Mouse (Mus musculus) forelimb bud, embryonic 11.5 days (tissue): ENCODE results near the gene P2rx3.

Experiments used
- DNase-seq: peaks from one replicate; pipeline ENCODE4 v3.0.0-alpha.2; 2012; ENCODE audit warnings: low read depth, low spot score

P2rx3 gene

DNA sequence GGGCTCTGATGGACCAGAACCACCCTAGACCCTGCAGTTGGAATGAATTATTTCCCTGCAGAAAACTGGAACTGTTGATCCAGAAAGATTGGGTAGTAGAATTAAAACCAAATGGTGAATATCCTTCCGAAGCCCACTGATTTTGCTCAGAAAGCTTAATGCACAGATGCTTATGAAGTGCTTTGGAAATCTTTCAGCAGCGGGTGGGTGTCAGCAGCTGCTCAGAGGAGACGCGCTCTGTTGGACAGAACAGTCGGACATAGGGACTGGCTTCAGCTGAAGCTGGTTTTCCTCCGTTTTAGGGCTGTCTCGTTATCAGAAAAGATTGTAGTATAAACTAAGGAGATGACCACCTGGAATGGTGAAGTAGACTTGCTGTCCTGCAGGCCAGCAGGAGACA is 6.4 kb upstream of the P2rx3 start:
- no peak for DNase-seq

DNA sequence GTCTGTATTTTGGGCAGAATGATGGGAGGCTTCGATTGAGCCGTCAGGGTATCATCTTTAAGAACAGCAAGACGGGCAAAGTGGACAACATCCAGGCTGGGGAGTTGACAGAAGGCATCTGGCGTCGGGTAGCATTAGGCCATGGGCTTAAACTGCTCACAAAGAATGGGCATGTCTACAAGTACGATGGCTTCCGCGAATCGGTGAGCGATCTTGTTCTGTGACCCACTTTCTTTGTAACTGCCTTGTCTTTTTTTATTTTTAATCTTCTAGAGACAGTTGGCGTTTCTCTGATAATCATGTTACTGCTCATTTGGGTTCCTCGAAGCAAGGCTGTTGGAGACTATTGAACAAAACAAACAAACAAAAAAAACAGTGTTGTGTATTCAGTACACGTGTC is 1.1 kb upstream of the P2rx3 start:
- DNase-seq, result no peak

DNA sequence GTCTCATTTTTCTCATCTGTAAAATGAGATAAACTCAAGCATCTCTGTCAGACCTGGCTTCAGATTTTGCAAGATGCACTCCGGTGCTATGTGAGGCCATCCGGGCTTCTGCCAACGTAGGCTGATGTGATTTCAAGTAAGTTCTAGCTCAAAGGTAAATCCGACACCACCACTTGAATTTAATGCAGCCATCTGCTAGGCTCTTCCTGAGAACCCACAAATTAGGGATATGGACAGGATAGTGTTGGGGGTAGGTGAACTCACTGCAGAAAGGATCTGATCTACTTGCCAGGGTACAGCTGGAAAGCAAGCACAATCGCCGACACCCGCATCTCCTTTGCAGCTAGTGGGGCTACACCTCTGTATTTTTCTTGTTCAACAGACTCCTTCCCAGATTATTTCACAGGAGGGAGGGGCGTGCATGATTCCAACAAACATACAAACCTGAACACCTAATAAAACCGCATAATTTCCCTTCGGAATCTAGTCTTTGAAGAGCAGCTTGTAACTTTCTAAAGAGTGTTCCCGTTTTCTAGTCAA is 685 bp downstream of the P2rx3 start:
- DNase-seq, result peak; percentile 27

DNA sequence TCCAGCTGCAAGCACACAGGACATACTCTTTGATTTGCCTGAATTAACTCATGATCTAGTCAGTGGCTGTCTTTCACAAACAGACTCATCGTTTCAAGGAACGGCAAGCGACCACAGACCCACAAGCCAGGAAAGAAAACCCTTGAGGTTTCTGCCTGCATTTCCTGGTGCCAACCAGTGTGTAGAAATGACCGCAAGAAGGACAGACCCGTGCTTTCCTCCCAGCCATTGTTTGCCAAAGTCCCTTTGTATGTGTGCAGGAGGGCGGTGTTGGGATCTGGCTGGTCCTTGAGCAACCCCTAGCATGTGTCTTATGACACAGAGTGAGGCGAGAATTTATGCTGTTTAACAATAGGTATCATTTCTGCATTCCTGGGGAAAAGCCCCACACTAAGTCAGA is 3.1 kb downstream of the P2rx3 start:
- DNase-seq, result no peak

DNA sequence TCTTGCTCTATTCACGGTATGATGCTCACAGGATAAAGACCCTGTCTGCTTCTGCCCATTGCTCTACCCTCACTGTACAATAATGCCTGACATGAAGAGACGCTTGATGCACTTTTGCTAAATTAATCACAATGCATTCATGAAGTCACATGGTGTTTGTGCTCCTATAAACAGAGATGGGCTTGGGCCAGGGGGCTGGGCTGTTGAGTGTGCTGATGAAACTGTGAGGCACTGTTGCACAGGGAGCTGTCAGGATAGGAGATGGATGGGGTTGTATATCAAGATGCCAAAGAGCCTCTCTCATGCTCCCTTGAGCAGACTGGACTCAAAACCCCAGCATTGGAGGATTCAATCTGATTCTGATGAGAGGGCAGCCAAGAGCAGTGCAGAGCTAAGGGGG is 4.1 kb downstream of the P2rx3 start:
- no peak for DNase-seq

DNA sequence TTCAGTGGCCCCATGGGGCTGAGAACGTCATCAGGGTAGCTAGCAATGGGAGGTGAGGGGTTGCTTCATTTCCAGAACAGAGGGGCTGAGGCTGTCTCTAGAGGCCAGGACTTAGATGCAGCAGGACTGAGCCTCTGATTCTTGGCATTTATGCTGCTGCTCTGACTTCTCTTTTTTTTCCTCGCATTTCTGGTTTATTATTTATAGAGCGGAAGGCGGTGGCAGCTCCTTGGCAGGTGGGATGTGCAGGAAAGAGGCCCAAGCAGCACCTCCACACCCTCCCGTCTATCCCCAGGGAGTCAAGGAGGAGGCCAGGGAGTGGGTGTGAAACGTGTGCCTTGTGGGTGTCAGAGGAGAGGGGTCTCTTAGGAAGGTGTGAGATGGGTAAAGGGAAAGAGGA is 6.3 kb downstream of the P2rx3 start:
- DNase-seq, result no peak

DNA sequence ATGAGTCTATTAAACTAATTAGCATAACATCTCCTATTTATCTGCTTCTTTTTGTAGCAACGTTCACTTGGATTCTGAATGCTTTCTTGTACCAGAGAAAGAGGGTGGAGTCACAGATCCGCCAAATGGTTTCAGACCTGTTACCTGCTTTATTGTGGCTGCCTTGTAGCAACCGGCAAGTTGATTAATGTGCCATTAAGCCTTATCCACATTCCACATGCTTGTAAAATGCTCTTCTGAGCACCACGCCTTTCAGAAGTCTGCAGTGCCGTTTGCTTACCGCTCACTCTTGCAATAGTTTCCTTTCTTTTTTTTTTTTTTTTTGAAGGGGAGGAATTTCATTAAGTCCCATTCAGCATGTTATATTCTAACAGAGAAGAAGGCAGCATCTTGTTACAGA is 7.4 kb downstream of the P2rx3 start:
- DNase-seq, result no peak

DNA sequence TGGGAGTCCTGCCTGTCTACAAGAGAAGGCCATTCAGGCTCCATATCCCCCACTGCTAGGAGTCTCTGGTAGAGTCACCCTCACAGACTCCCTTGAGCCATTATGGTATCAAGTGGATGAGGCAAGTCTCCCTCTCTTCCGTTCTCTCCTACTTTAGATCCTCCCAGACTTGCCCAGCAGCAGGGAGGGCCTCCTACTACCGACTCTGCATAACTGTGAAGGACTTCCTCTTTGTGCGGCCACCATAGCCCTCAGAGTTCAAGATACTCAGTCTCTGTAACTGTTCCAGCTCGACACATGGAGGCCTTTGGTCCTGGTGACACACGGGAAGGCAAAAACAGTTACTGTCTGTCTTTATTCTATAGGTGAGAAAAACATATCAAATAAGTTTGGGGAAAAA is 10.0 kb downstream of the P2rx3 start:
- no peak for DNase-seq

DNA sequence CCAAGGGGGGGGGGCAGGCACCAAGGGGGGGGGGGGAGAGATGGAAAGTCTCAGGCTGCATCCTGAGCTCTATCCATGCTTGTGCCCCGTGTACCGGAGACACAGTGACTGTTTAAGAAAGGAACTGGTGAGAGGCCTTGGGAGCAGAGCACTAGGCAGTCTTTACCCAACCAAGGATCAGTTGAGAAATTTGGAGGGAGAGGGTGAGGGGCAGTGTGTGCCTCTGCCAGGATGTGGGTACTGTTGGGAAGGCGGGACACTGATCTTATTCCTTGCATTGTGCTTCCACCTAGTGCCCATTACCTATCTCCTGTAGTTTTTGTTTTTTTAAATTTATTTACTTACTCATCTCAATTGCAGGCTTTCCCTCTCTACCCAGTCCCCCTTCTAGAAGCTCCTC is 11.1 kb downstream of the P2rx3 start:
- no peak for DNase-seq

DNA sequence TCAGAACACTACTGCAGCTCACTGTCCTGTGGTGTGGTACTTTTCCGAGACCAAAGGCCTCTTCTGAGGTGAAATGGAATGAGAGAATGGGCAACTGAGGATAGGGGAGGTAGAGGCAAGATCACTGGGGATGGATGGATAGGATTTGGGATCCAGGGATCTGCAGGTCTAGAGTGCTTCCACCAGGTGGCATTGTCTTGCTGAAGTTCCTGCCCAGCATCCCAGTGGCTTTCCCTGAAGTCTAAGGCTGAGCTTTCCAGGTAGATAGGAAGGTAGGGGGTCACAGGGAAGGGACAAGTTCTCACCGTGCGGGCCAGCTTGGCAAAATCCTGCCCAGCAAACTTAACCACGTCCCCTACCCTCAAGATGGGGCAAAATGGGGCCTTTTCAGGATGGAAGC is 15.2 kb downstream of the P2rx3 start:
- peak; percentile 28 for DNase-seq

DNA sequence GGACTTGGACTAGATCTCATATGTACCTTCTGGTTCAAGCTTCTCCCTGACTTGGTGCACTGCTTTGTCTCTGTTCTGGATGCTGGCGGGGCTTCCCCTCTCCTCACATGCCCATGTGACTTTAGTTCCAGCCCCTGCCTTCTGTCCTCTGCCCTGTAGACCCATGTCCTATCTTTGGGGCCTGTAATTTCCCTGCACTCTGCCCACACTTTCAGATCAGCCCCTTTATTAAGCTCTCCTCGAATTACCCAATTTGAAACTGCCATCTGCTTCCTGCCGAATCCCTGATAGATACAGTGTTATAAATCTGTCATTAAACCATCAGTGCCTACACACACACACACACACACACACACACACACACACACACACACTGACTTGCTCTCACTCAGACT is 22.7 kb downstream of the P2rx3 start:
- DNase-seq, result no peak

DNA sequence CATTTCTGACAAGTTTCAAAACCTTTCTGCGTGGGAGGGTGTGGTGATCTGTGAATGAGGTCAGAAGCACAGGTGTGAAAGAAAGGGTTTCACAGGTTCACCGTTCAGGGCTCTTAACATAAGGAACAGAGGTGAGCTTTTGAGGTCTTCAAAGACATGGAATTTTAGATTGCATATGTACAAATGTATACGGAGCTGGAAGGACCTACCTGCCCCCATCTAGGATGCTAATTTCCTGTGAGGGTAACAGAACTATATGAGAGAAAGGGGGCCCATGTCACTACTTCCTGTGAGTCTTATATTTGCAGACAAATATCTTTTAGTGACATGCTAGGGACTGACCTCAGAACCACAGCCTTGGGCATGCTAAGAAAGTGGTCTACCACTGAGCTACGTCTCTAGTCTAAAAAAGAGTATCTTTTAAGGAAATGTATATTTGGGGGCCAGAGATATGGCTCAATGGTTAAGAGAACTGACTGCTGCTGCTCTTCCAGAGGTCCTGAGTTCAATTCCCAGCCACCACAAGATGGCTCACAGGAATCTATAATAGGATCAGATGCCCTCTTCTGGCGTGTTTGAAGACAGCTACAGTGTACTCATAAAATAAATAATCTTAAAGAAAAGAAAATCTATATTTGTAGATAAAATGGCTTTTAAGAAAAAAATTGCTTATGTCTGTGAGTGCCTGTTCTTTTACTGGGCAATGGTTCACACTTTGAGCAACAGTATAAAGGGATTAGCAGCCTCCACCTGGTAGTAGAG is 23.3 kb downstream of the P2rx3 start:
- DNase-seq, result no peak

DNA sequence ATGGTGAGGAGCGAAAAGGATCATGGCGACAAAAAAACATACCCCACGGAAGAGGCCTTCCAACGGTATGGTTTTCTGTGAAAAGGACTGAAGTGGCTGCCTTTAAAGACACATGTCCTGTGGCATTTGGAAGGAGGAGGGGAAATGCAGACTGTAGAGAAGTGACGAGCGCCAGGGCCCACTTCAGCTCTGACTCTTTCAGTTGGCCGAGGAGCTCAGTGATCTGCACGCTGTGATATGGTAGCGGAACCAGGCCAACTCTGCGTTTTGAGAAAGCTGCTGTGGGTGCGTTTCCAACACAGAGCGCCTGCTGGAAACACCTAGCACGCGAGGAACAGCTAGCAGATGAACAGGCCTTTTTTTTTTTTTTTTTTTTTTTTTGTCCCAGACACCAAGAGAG is 24.6 kb downstream of the P2rx3 start:
- DNase-seq, result no peak

DNA sequence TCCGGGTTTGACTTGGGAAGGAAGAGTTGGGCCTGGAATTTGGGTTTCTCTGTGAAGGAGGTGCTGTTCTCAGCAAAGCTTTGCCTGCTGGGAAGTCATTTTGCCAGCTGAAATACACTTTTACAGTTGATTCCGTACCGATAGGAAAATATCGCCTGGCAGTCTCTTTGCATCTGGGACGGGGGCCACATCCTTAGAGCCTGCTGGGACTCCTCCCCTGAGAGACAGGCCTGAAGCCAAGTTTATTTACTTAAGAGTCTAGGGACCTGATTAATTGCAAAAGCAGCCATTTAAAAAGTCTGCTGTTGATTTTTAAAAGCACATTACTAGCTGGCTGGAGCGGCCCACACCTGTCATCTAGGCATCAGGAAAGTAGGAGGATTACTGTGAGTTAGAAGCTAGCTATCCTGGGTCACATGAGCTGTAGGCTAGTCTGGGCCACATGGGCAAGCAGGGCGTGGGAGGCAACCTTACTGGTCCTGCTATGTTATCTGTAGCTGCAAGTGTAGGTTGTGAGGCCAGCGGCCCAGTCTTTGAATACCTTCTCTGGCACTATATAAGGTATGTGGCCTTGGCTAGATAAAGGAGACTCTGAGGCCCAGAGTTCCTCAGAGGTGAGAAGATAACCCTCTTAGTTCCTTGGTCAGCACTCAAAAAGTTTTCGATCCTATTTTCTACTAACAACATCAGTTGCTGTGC is 25.2 kb downstream of the P2rx3 start:
- no peak for DNase-seq

DNA sequence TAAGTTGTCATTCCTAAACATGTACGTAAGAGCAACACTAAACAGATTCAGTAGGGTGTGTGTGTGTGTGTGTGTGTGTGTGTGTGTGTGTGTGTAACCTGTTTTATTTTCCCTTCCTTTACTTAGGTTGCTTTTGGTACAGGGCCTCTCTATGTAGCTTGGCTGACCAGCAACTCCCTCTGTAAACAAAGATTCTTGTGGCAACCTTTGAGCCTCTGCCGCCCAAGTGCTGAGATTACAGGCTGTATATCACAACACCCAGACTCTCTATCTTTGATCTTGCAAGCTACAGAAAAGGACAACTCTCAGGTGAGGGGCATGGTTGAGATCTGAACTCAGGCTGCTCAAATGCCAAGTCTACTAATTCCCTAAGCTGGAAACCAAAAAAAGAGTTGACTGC is 28.1 kb downstream of the P2rx3 start:
- no peak for DNase-seq

DNA sequence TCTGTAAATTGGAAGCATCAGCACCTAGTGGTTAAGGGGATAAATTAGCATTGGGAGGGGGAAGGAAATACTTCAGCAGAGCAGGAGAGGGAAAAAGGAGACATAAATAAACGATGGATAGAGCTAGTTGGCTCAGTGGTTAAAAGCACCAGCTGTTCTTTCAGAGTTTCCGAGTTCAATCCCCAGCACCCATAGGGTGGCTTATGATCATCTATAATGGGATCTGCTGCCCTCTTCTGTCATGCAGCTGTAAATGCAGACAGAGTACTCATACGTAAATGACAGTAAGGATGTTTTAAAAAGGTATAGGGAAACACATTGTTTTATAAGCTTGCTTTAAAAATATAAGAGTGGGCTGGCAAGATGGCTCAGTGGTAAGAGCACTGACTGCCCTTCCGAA is 29.5 kb downstream of the P2rx3 start:
- DNase-seq, result peak; percentile 18

DNA sequence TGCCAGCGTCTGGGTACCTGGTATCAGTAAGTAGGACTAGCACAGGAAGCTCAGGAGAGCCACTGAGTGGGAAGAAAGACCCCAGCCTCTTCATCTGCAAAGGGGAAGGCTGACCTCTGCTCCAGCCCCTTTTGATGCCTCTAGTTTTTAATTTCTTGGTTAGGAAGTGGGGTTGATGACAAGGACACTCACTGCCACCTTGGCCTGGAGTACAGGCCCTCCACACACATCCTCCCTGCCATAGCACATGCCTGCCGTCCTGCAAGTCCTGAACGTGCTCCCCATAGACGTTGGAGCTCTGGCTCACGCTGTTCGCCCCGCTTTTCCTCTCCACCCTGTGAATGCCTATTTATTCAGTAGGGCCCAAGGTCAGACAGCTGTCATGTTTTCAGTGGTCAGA is 30.7 kb downstream of the P2rx3 start:
- DNase-seq, result no peak

DNA sequence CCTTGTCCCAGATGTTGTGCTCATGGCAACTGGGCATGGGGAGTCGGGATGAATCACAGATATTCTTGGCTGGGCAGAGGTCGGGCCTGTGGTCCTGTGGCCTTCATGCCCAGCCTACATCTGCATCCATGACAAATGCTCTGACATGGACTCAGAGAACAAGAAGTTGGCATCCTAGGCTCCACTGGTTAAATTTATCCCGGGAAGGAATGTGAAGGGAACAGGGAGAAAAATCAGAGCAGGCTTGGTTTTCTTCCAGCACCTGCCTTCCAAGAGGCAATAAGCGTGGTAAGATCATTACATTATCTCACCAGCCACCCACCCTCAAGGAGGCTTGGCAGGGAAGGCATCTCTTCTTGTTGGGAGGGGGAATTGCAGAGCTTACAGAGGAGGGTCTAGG is 32.9 kb downstream of the P2rx3 start:
- DNase-seq, result no peak

DNA sequence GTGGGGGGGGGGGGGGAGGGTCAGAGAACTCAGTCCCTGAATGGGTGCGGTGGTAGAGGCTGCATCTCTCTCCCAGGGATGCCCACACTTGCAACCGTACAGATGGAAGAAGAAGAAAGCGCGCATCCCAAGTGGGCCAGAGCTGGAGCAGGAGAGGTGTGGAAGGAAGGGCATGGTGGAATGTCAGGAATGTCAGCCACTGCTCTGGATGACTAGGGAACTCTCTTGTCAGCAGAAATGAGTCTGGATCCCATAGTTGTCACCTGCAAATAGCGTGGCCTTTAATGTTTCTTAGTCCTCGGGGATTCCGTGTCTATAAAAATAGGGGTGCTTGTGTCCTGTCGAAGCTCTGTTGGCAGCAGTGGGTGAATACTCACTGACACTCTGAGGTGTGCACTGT is 34.7 kb downstream of the P2rx3 start:
- no peak for DNase-seq

DNA sequence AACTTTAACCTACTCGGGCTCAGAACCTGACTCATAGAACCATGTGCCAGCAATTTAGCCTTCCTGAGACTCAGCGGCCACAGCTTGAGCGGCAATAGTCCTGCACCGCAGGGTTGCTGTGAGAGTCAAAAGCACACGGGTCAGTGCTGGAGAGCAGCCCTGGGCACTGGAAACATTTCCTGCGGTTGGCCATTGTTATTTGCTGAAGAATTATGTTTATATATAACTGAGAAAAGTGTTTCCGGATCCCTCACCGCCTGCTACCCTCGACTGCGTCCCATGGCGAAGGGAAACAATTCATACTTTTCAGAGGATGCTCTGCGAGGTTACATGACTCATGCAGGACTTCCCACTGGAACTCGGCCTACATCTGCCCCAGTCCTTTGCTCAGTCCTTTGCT is 35.8 kb downstream of the P2rx3 start:
- DNase-seq, result no peak

DNA sequence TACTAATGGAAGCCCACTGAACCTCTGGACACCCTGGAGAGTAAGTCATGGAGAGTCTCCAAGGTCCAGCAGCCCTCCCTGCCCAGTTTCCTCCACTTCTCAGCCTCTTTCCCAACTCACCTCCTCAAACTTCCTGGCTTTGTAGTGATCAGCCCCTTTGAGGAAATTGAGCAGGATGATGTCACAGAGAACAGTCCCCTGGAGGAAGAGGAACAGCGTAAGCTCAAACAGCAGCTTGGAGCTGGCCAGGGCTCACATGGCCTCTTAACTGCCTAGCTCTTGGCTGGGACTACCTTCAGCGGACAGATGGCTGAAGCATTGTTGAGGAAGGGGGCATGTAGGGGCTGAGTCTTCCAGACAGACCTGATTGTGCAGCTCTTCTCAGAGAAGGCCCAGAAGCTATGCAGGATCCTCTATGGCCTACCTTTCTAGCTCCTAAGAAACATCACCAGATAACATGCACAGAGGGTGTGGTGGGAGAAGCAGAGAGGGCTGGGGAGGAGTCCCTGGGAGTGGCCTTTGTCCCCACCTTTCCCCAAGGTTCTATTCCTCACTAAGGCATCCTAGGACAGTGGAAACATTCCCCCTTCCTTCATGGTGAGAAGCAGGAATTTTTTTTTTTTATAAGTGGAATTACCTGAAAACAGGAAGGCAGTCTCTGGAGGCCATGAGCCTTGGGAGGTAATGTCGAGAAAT is 37.6 kb downstream of the P2rx3 start:
- no peak for DNase-seq

DNA sequence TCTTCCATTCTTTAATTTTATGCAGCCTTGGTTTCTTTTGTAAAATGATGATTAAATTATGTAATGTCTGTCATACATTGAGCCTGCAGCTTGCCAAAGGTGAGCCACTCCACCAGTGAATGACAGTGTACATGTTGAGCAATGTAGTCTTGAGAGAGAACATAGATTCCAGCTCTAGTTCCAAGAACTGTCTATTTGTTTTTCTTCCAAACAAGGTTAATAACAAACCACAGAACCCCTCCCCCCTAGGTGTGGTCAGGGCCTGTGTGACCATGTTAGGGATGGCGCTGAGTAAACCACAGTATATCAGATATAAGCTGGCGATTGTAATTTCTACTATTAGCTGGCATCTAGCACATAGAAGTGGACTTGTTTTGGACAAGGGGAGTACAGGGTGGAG is 40.9 kb downstream of the P2rx3 start:
- DNase-seq, result no peak

DNA sequence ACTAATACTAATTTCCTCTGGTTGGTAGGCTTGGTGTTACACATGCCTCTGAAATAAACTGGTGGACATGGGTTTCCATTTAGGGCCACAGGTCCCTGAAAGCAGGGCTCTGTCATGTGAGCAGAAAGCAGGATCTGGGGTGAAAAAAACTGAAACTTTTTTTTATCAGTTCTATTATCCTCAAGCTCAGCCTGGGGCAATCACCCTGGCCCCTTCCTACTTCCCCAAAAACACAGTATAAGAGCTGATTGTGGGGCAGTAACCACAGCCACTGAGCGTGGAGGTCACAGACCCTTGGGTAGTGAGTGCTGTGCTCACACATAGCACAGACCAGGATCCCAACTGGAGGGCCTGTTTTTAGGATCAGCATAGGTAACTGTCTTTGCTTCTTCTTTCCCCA is 49.3 kb downstream of the P2rx3 start, which contains the start of gene Prg3:
Prg3 (plus strand) TSS at position 286 of the 400 bp plus-strand sequence.
- DNase-seq, result no peak
